Mouse (Mus musculus) brain, embryonic 14.5 days (tissue): ENCODE results near the gene Ctnna2.

Source experiments
- CTCF ChIP-seq: fragments of 200-500 bp; IDR thresholded peaks from 2 replicates; pipeline ENCODE4 v1.5.1; 2012; ENCODE audit warnings: inconsistent platforms, mild to moderate bottlenecking, moderate library complexity, borderline replicate concordance; ENCODE audit not compliant: insufficient read depth, insufficient read length; ENCODE audit errors: extremely low read depth
- POLR2A ChIP-seq: fragments of 200-500 bp; IDR thresholded peaks from 2 replicates; pipeline ENCODE4 v1.6.1; 2012; ENCODE audit warnings: mild to moderate bottlenecking, inconsistent platforms, borderline replicate concordance; ENCODE audit not compliant: poor library complexity, insufficient read depth, insufficient read length, severe bottlenecking; ENCODE audit errors: extremely low read depth

DNA sequence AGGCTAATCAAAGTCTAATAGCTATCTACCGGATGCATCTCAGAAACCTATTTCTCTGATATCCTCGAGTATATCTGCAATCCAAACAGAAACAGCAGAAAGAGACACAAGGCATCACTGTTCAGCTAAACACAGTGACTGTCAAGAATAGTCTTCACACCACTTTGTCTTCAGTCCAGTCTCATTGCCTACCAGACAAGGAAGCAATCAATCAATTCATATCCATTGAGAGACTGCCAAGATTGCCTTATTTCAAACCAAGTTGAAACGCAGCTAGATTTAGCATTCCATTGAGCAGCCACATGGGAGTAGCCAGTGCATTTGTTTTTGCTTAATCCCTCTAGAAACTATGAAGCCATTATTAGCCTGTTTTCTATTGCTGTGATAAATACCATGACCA lies 196.2 kb downstream of the Ctnna2 start:
- TF ChIP-seq CTCF, result no peak
- no peak for TF ChIP-seq POLR2A
